Mouse (Mus musculus): ENCODE results near the gene Rel.

Gene Rel

DNA sequence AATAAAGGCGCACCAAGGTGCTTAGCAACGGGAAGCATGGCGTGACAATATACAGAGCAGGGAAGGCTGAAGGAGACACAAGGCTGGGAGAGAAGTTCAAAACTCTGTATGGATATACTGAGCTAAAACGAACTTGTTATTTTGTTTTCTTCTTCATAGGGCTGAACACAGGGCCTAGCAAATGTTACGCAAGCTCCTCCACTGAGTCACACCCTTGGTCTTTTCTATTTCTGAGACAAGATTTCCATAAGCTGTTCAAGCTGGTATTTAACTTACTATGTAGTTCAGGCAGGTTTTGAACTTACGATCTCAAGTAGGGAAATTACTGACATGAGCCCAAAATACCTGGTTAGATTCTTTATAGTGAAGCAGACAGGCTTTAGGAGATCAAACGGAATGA lies 29.4 kb downstream of the Rel start:
- no peak for DNase-seq

DNA sequence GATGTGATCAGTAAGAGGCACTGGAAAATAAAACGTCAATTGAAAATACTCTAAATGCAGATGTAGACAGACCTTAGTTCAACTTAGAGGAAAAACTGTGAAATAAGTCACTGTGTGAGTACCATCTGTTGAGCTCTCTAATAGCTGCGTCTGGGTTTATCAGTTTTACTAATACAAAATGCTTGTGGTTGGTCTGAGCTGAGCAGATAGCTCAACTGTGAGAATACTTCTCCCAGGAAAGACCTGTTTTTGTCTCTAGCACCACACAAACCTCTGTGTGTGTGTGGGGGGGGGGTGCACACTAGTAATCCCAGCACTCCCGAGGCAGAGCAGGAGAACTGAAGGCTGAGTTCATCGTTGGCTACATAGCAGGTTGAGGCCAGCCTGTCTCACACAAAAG lies 29.9 kb downstream of the Rel start:
- DNase-seq = no peak

DNA sequence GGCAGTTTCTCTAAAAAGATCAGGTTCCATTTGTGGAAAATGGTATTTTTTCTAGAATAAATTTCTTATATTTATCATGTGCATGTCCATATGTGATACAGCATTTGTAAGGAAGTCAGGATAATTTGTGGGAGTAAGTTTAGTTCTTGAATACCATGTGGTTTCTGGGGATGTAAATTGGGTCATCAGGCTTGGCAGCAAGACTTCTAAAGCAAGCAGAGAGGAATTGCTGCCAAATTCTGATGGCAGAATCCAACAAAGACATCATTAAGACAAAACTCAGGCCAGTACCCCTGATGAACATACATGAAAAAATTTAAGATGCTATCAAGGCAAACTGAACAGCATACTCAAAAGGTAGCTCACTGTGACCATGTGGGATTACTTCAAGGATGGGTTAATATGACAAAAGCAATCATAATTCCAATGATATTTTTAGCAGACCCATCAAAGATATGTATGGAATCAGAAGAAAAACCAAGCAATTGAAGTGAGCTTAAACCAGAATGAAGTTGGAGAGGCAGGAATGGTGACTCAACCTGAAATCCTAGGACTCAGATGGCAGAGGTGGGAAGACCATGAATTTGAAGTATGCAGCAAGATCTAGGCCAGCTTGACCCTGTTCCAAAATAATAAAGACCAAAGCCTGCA lies 34.8 kb downstream of the Rel start:
- DNase-seq = no peak

- no peak for DNase-seq
These were observed 36.0 kb downstream of the Rel start for GRCm38 (mm10) chr11:23734749-23735286.

- no peak for DNase-seq
These were observed 37.9 kb downstream of the Rel start for GRCm38 (mm10) chr11:23732840-23733239.

- DNase-seq = no peak
These were observed 40.6 kb downstream of the Rel start for GRCm38 (mm10) chr11:23730120-23730519.

GRCm38 (mm10) chr11:23728186-23728585 lies 42.6 kb downstream of the Rel start:
- DNase-seq = no peak

- DNase-seq = no peak
These were observed 44.3 kb downstream of the Rel start for GRCm38 (mm10) chr11:23726441-23726840.

DNA sequence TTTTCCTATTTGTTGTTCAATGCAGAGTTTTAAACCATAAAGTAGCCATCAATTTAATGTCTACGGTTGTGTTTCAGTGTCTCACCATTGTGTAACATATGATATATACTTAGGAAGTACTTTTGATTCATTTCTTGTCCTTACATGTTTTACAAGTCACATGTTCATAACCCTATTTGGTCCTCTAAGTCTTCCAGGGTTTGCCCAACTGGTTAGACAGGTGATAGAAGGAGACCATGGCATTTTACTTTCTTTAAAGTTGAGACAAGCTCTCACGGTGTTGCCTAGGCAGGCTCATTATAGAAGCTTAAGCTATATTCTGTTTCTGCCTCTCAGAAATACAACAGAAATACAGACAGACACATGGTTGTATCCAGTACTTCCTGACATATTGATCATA lies 44.9 kb downstream of the Rel start:
- no peak for DNase-seq

- no peak for DNase-seq
These were observed 48.4 kb downstream of the Rel start for GRCm38 (mm10) chr11:23722326-23722725.

GRCm38 (mm10) chr11:23719825-23720224 lies 50.9 kb downstream of the Rel start:
- DNase-seq = no peak

- no peak for DNase-seq
These were observed 51.9 kb downstream of the Rel start for GRCm38 (mm10) chr11:23718856-23719255.

DNA sequence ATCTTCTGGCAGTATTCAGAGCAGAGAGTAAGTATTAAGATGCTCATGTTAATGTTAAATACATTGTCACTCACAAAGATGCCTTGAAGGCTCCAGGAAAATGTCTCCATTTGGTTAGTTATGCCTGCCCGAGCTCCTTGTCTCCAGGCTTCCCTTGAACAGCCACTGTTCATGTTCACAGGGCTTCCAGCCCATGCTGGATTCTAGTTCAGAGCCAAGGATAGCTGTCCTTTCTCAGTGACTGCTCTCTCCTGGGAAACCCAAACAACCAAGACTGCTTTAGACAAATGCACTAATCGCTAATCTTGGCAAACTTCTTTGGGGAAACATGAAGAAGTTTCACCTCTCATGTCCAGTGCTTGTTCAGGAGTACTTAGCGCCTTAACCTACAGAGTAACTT lies 58.5 kb downstream of the Rel start:
- no peak for DNase-seq

DNA sequence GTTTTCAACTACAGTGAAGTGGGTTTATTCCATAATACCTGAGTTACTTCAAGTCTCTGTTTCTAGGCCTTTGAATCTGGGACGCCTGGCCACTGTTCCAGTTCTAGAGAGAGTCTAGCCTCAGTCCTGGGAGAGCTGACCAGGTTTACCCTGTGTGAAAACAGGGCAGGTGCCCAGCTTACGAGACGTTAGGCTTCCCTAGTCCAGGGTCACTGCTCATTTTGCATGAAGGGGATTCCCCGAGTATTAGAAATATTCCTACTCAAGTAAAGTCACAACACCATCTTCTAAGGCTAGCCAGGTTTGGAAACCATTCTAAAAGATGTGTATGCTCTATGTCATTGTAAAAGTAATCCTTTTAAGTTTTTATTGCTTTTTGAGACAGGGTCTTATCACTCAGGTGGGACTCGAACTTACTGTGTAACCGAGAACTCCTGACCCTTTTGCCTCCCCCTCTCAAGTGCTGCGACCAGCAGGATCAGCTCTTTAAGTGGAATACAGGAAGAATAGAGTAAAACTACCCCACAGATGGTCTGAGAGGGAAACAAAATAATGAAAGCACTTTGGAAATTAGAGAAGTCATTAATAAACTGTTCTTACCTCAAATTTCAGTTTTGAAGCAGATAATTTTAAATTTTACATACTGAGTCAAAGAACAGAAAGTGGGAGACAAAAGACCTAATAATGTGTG lies 66.0 kb downstream of the Rel start:
- DNase-seq = no peak

DNA sequence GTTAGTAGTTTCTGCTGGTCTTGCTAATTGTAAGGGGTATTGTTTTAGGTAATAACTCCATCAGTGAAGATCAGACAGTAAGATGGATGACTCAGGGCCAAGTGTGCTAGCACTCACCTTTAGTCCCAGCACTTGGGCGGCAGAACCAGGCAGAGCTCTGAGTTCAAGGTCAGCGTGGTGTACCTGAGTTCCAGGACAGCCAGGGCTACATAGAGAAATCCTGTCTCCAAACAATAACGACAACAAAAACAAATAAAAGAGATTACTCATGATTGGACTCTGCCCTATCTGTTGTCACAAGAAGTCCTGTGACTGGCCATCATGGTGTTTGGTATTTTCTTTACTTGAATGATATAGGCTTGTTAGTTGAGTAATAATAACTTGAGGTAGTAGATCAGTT lies 68.9 kb downstream of the Rel start:
- no peak for DNase-seq

DNA sequence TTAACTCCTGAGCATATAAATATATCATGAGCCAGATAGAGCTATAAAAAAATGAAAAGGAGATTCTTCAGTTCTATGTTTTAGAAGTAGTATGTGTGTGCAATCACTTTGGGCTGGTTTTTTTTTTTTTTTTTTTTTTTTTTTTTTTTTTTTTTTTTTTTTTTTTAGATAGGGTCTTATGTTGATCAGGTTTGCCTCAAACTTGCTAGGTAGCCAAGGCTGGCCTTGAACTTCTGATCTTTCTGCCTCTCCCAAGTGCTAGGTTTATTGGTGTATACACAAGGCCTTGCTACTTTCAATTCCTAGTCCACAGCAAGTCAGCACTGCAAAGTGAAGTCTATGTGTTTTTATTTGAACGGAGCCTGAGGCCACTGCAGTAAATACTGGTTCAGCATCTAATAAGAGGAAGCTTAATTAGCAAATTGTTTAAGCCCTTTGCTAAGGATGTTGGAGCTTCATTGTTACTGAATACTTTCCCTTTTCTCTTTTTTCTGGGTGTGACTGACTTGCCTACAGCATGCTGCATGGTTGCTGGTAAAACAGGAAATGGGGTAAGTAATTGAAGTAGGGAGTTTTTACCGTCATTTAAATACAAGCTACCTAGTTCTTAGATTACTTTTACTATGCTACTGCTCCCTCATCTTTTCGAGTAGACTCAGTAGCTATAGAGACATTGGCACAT lies 71.2 kb downstream of the Rel start:
- DNase-seq = no peak

- DNase-seq = no peak
These were observed 72.2 kb downstream of the Rel start for GRCm38 (mm10) chr11:23698526-23698925.

DNA sequence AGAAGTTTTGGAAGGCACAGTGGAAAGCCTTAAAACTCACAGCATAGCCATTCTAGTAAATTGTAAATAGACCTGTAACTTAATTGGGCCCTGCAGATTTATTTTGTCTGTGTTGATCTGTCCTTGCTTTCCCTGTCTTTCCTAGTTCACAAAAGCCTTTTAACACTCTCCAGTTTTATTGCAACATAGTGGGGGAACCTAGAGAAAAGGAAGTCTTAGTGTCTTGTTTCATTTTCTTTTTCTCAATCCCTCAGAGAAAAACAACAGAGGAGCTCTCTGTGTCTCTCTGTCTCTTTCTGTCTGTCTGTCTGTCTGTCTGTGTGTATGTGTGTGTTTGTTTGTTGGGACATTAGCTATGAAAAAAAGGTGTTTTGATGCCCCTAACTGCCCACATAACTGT lies 74.9 kb downstream of the Rel start:
- no peak for DNase-seq

GRCm38 (mm10) chr11:23693286-23693685 lies 77.5 kb downstream of the Rel start:
- DNase-seq = no peak

GRCm38 (mm10) chr11:23688060-23688459 lies 82.7 kb downstream of the Rel start:
- no peak for DNase-seq

Data from lung, postnatal 4 days (tissue).